Mouse (Mus musculus) MEL (cell line): Measurements from ENCODE around the gene Rhd. TPM values are rescaled to one million over a fixed set of nuclear protein-coding genes. Genes with fewer than 3 reads are reported as not detected.

Experiments
- DNase-seq: peaks from one replicate; pipeline ENCODE4 v3.0.0; 2011; ENCODE audit warnings: low read depth, low spot score
- H3K27ac ChIP-seq: 2 replicates; pipeline ENCODE4 v1.5.1; 2012; ENCODE audit warnings: low read depth, mild to moderate bottlenecking, control low read depth, low read length, moderate library complexity; ENCODE audit not compliant: control insufficient read depth
- H3K27me3 ChIP-seq, 2 experiments: fragments of 150-350 bp in 1 of 2; sonication (generic) in 1 of 2; 2 replicates each; pipeline ENCODE4 v1.6.1; 2012; ENCODE audit warnings: low read length in 2 of 2, mild to moderate bottlenecking in 2 of 2, improper control_type of control experiment in 1 of 2, moderate library complexity in 1 of 2; ENCODE audit not compliant: insufficient read depth in 2 of 2, control insufficient read depth in 1 of 2
- H3K36me3 ChIP-seq, 2 experiments: 2 replicates each; pipeline ENCODE4 v1.6.1; 2012 to 2014; ENCODE audit warnings: low read length in 2 of 2, improper control_type of control experiment in 1 of 2, inconsistent platforms in 1 of 2, mild to moderate bottlenecking in 1 of 2; ENCODE audit not compliant: insufficient read depth in 2 of 2, control insufficient read depth in 1 of 2
- H3K4me1 ChIP-seq, 2 experiments: fragments of 150-350 bp in 1 of 2; sonication (generic) in 1 of 2; 2 replicates each; pipeline ENCODE4 v1.6.1; 2012; ENCODE audit warnings: low read length in 2 of 2, improper control_type of control experiment in 1 of 2, mild to moderate bottlenecking in 1 of 2; ENCODE audit not compliant: insufficient read depth in 2 of 2, control insufficient read depth in 1 of 2
- H3K4me3 ChIP-seq, 2 experiments: fragments of 150-350 bp in 1 of 2; sonication (generic) in 1 of 2; 2 replicates each; pipeline ENCODE4 v1.5.1; 2012; ENCODE audit warnings: low read depth in 2 of 2, low read length in 2 of 2, mild to moderate bottlenecking in 2 of 2, moderate library complexity in 2 of 2, control low read depth in 1 of 2, improper control_type of control experiment in 1 of 2; ENCODE audit not compliant: control insufficient read depth in 1 of 2, insufficient read depth in 1 of 2
- H3K79me2 ChIP-seq: 2 replicates; pipeline ENCODE4 v1.6.1; 2012; ENCODE audit warnings: mild to moderate bottlenecking, low read length, moderate library complexity; ENCODE audit not compliant: control insufficient read depth, poor library complexity, insufficient read depth
- H3K9ac ChIP-seq: 2 replicates; pipeline ENCODE4 v1.6.1; 2012; ENCODE audit warnings: low read depth, mild to moderate bottlenecking, control low read depth, low read length, moderate library complexity; ENCODE audit not compliant: control insufficient read depth, poor library complexity, severe bottlenecking
- H3K9me3 ChIP-seq: fragments of 150-350 bp; sonication (generic); replicated peaks from 2 replicates; pipeline ENCODE4 v1.6.1; 2012; ENCODE audit warnings: mild to moderate bottlenecking, low read length, improper control_type of control experiment, moderate library complexity; ENCODE audit not compliant: insufficient read depth
- BHLHE40 ChIP-seq: IDR thresholded peaks from 2 replicates; pipeline ENCODE4 v1.6.1; 2012; ENCODE audit warnings: low read depth, mild to moderate bottlenecking, inconsistent platforms, low read length, improper control_type of control experiment, borderline replicate concordance
- CTCF ChIP-seq, 3 experiments: IDR thresholded peaks in 2 of 3; conservative IDR thresholded peaks in 1 of 3; 2 replicates each; pipeline ENCODE4 v1.5.1; 2011 to 2012; ENCODE audit warnings: low read length in 3 of 3, low read depth in 2 of 3, mild to moderate bottlenecking in 2 of 3, improper control_type of control experiment in 1 of 3, inconsistent platforms in 1 of 3, mixed read lengths in 1 of 3, moderate library complexity in 1 of 3; ENCODE audit not compliant: control insufficient read depth in 1 of 3, insufficient read depth in 1 of 3, poor library complexity in 1 of 3, severe bottlenecking in 1 of 3
- E2F4 ChIP-seq: IDR thresholded peaks from 2 replicates; pipeline ENCODE4 v1.6.1; 2011; ENCODE audit warnings: low read depth, low read length, improper control_type of control experiment, borderline replicate concordance
- ETS1 ChIP-seq: IDR thresholded peaks from 2 replicates; pipeline ENCODE4 v1.6.1; 2012; ENCODE audit warnings: low read depth, mild to moderate bottlenecking, inconsistent platforms, low read length, improper control_type of control experiment, moderate library complexity
- MAX ChIP-seq: IDR thresholded peaks from 2 replicates; pipeline ENCODE4 v1.6.1; 2011; ENCODE audit warnings: low read length, improper control_type of control experiment
- MXI1 ChIP-seq: IDR thresholded peaks from 2 replicates; pipeline ENCODE4 v1.6.1; 2011; ENCODE audit warnings: mild to moderate bottlenecking, low read depth, low read length, improper control_type of control experiment
- MYC ChIP-seq: IDR thresholded peaks from 2 replicates; pipeline ENCODE4 v1.6.1; 2011; ENCODE audit warnings: low read depth, mild to moderate bottlenecking, low read length, improper control_type of control experiment, moderate library complexity
- NRF1 ChIP-seq: IDR thresholded peaks from 2 replicates; pipeline ENCODE4 v1.6.1; 2014; ENCODE audit warnings: low read depth, mild to moderate bottlenecking, inconsistent platforms, low read length, improper control_type of control experiment, moderate library complexity; ENCODE audit not compliant: poor library complexity, insufficient read depth, severe bottlenecking
- POLR2A ChIP-seq, 2 experiments: IDR thresholded peaks; 2 replicates each; pipeline ENCODE4 v1.6.1; 2011 to 2012; ENCODE audit warnings: low read length in 2 of 2, mild to moderate bottlenecking in 2 of 2, control low read depth in 1 of 2, improper control_type of control experiment in 1 of 2, low read depth in 1 of 2, moderate library complexity in 1 of 2; ENCODE audit not compliant: control insufficient read depth in 1 of 2, insufficient read depth in 1 of 2, poor library complexity in 1 of 2
- POLR2AphosphoS5 ChIP-seq: IDR thresholded peaks from 2 replicates; pipeline ENCODE4 v1.6.1; 2012; ENCODE audit warnings: low read depth, borderline replicate concordance, mild to moderate bottlenecking, inconsistent platforms, low read length, moderate library complexity, mixed read lengths
- TCF12 ChIP-seq: IDR thresholded peaks from 2 replicates; pipeline ENCODE4 v1.6.1; 2014; ENCODE audit warnings: low read depth, mild to moderate bottlenecking, inconsistent platforms, low read length, improper control_type of control experiment, moderate library complexity
- UBTF ChIP-seq: IDR thresholded peaks from 2 replicates; pipeline ENCODE4 v1.6.1; 2012; ENCODE audit warnings: low read depth, mild to moderate bottlenecking, inconsistent platforms, low read length, improper control_type of control experiment, moderate library complexity, borderline replicate concordance; ENCODE audit not compliant: insufficient read depth
- ZC3H11A ChIP-seq: IDR thresholded peaks from 2 replicates; pipeline ENCODE4 v1.6.1; 2012; ENCODE audit warnings: low read depth, mild to moderate bottlenecking, inconsistent platforms, low read length, improper control_type of control experiment
- ZKSCAN1 ChIP-seq: IDR thresholded peaks from 2 replicates; pipeline ENCODE4 v1.6.1; 2012; ENCODE audit warnings: low read depth, mild to moderate bottlenecking, inconsistent platforms, low read length, improper control_type of control experiment, moderate library complexity
- polyA plus RNA-seq, 2 experiments: library from polyadenylated mRNA; stranded (reverse) in 1 of 2; unstranded in 1 of 2; fragments of >175 nt in 1 of 2; fragments of >200 nt in 1 of 2; gene quantifications; 2 replicates each; pipeline versions ENCODE4 v1.2.1 to v1.2.4; 2012; ENCODE audit warnings: low replicate concordance in 2 of 2, low read depth in 1 of 2; ENCODE audit not compliant: insufficient read length in 2 of 2, insufficient read depth in 1 of 2, missing spikeins in 1 of 2
- total RNA-seq: library from RNA; depleted of rRNA; stranded (reverse); fragments of 300-350 nt; gene quantifications from 2 replicates; pipeline ENCODE4 v1.2.3, GENCODE M21; 2012

Gene Rhd
- total and polyA plus RNA-seq, 3 experiments, result 49.9 to 176 TPM; not detected in 1

GRCm38 (mm10) chr4:134921703-134922102 is 57.4 kb downstream of the Rhd start:
- no peak overlapping the region for H3K27ac ChIP-seq

GRCm38 (mm10) chr4:134922111-134922924 is 58.0 kb downstream of the Rhd start:
- Histone ChIP-seq H3K36me3 (peaks cover 28 to 45% of the 10 kb centered on the region in 2 experiments), H3K9ac (peak overlapping the region; percentile 85), H3K9me3 (no peaks in the 10 kb centered on the region), H3K4me3 (peak overlapping the region; percentile 70 to 75), H3K79me2 (peaks cover 30% of the 10 kb centered on the region)
- DNase-seq, result peak; percentile 65
- 0 out of 2 replicates have a peak, but pooled peaks have one; percentile 1 for TF ChIP-seq TCF12
- 0 out of 2 replicates have a peak, but pooled peaks have one; percentile 49 for TF ChIP-seq MYC
- no peak for TF ChIP-seq POLR2AphosphoS5
- TF ChIP-seq ZKSCAN1, result no peak
- TF ChIP-seq E2F4, result no peak
- TF ChIP-seq NRF1, result no peak
- TF ChIP-seq, all 39 proteins: peak for 2
- H3K27me3 ChIP-seq, result no peaks in the 10 kb centered on the region
- peaks cover 24 to 46% of the 10 kb centered on the region in 2 experiments for H3K4me1 ChIP-seq
- peak overlapping the region; percentile 90 for H3K27ac ChIP-seq

More at GRCm38 (mm10) chr4:134921703-134922102, 57.4 kb downstream of the Rhd start:
- peaks cover 29 to 50% of the 10 kb centered on the region in 2 experiments for H3K4me1 ChIP-seq
- DNase-seq, result peak; percentile 24
- no peak overlapping the region for H3K9ac ChIP-seq
- no peak overlapping the region for H3K4me3 ChIP-seq
- H3K36me3 ChIP-seq, result peaks cover 22 to 44% of the 10 kb centered on the region in 2 experiments
- H3K9me3 ChIP-seq, result no peaks in the 10 kb centered on the region
- TF ChIP-seq ZC3H11A (no peak), POLR2A (IDR thresholded peaks at IDR 0.05; ENCODE audit: control insufficient read depth in 1 of 2, insufficient read depth in 1 of 2, low read depth in 1 of 2, low read length in 2 of 2, poor library complexity in 1 of 2) (no peak), MAX (no peak), ETS1 (no peak), CTCF (IDR thresholded peaks at IDR 0.05 in 2 of 3, conservative IDR thresholded peaks at IDR 0.05 in 1 of 3; ENCODE audit: control insufficient read depth in 1 of 3, insufficient read depth in 1 of 3, low read depth in 2 of 3, low read length in 3 of 3, poor library complexity in 1 of 3, severe bottlenecking in 1 of 3) (no peak), E2F4 (no peak), NRF1 (no peak), BHLHE40 (no peak), UBTF (no peak), MXI1 (no peak)
- no peaks in the 10 kb centered on the region for H3K27me3 ChIP-seq
- peaks cover 30% of the 10 kb centered on the region for H3K79me2 ChIP-seq
